Comparison of ENCODE assay signal across 7 mouse cellular contexts in genomic region chr9:35166144-35166797, GRCm38 (mm10). TPM values are rescaled to one million over a fixed set of nuclear protein-coding genes. Genes with fewer than 3 reads are reported as not detected.
DNase-seq lines count a peak whose midpoint lies in the region; ATAC-seq and TF ChIP-seq lines count a peak whose summit lies in the region.

No protein-coding gene starts in this region.

- peak; percentile 67 for ATAC-seq in erythroblast, adult 5-6 weeks (replicated peaks; ENCODE audit: low FRiP score, poor library complexity, severe bottlenecking)
- ATAC-seq in kidney, postnatal 0 days (replicated peaks; ENCODE audit: low FRiP score, low read depth): peak; percentile 65

- H3K4me1 ChIP-seq in E14TG2a.4 (replicated peaks; ENCODE audit: low read depth, low read length): peaks cover 17% of the 10 kb centered on the region
- no peaks in the 10 kb centered on the region for H3K4me1 ChIP-seq in kidney, postnatal 0 days (replicated peaks; ENCODE audit: insufficient read depth, low read length)
- H3K4me1 ChIP-seq in midbrain, embryonic 10.5 days: peaks cover 19% of the 10 kb centered on the region

- no peak overlapping the region for H3K27ac ChIP-seq in kidney, postnatal 0 days
- H3K27ac ChIP-seq in midbrain, embryonic 10.5 days (replicated peaks): peak overlapping the region; percentile 38; the same call in 1 of the 2 replicates

- DNase-seq in kidney, postnatal 0 days (ENCODE audit: low spot score): peak; percentile 87
- DNase-seq in midbrain, embryonic 10.5 days (ENCODE audit: low spot score): no peak
- no peak for DNase-seq in testis, postnatal 10 days (ENCODE audit: low spot score)
- no peak for DNase-seq in gastrocnemius, postnatal 4 days (ENCODE audit: low spot score in 2 of 2)

- peaks cover 9% of the 10 kb centered on the region for H3K79me2 ChIP-seq in C2C12 (ENCODE audit: control insufficient read depth, insufficient read depth)

- TF ChIP-seq CTCF in C2C12 (IDR thresholded peaks at IDR 0.05; ENCODE audit: control insufficient read depth, insufficient read depth, insufficient read length) (peak; percentile 19), E14TG2a.4 (conservative IDR thresholded peaks at IDR 0.05; ENCODE audit: low read length) (peak; percentile 40)
- peak; percentile 72 for TF ChIP-seq CTCF in kidney, postnatal 0 days (IDR thresholded peaks at IDR 0.05; ENCODE audit: low read depth)

- H3K9ac ChIP-seq in kidney, postnatal 0 days (ENCODE audit: low read depth, low read length): no peak overlapping the region

- H3K27me3 ChIP-seq in C2C12 (ENCODE audit: control insufficient read depth, insufficient read depth, insufficient read length) (no peaks in the 10 kb centered on the region), E14TG2a.4 (ENCODE audit: insufficient read depth, low read length) (no peaks in the 10 kb centered on the region)
- no peaks in the 10 kb centered on the region for H3K27me3 ChIP-seq in kidney, postnatal 0 days (ENCODE audit: insufficient read depth, low read length)
- H3K27me3 ChIP-seq in midbrain, embryonic 10.5 days (ENCODE audit: low read depth, poor library complexity, severe bottlenecking): no peaks in the 10 kb centered on the region

- 16% methylated on average over 3 of the region's 3 CpGs for WGBS in kidney, postnatal 0 days
- WGBS in midbrain, embryonic 10.5 days: 39% methylated on average over 3 of the region's 3 CpGs

- no peak overlapping the region for H3K4me2 ChIP-seq in kidney, postnatal 0 days (ENCODE audit: low read length)

- no peak overlapping the region for H3ac ChIP-seq in C2C12 (ENCODE audit: control insufficient read depth, insufficient read length, low read depth)

- H3K9me3 ChIP-seq in E14TG2a.4 (ENCODE audit: low read length): no peaks in the 10 kb centered on the region
- H3K9me3 ChIP-seq in kidney, postnatal 0 days (replicated peaks; ENCODE audit: low read length): no peaks in the 10 kb centered on the region
- no peaks in the 10 kb centered on the region for H3K9me3 ChIP-seq in midbrain, embryonic 10.5 days (replicated peaks)

- peaks cover 4% of the 10 kb centered on the region for H3K36me3 ChIP-seq in C2C12 (ENCODE audit: control insufficient read depth, insufficient read depth)
- H3K36me3 ChIP-seq in E14TG2a.4 (ENCODE audit: insufficient read depth, low read length): peaks cover 87% of the 10 kb centered on the region
- no peaks in the 10 kb centered on the region for H3K36me3 ChIP-seq in kidney, postnatal 0 days (ENCODE audit: insufficient read depth, low read length)
- peaks cover 53% of the 10 kb centered on the region for H3K36me3 ChIP-seq in midbrain, embryonic 10.5 days

- H3K79me3 ChIP-seq in C2C12 (ENCODE audit: low read depth): no peaks in the 10 kb centered on the region

- no peak overlapping the region for H3K4me3 ChIP-seq in C2C12 (ENCODE audit: insufficient read depth, poor library complexity, severe bottlenecking)
- no peak overlapping the region for H3K4me3 ChIP-seq in E14TG2a.4 (replicated peaks; ENCODE audit: low read length)
- H3K4me3 ChIP-seq in kidney, postnatal 0 days (replicated peaks; ENCODE audit: low read depth, low read length): no peak overlapping the region
- H3K4me3 ChIP-seq in midbrain, embryonic 10.5 days: no peak overlapping the region

TF ChIP-seq in C2C12, 6 proteins besides CTCF, POLR2A, EP300 and RAD21:
- TF ChIP-seq USF1 (IDR thresholded peaks at IDR 0.05; ENCODE audit: low read depth) (no peak), MYOG (IDR thresholded peaks at IDR 0.05; ENCODE audit: control insufficient read depth, extremely low read depth, insufficient read length) (no peak), FOSL1 (IDR thresholded peaks at IDR 0.05; ENCODE audit: insufficient read depth, low read length, poor library complexity, severe bottlenecking) (no peak), MYOD1 (IDR thresholded peaks at IDR 0.05; ENCODE audit: control insufficient read depth, insufficient read length, low read depth) (no peak), CEBPB (IDR thresholded peaks at IDR 0.05; ENCODE audit: low read depth) (no peak), MAX (IDR thresholded peaks at IDR 0.05) (no peak)

RNA-seq across cellular contexts. Expression of gene Dcps, which starts 9.6 kb away (rescaled TPM):
- polyA plus RNA-seq in C2C12 (2012; fragmentation: generic; extraction: Trizol): 74.7 TPM
- 6.1 and 7.5 TPM in 2 replicates for total RNA-seq in erythroblast, adult 5-6 weeks (2015; ENCODE audit: low replicate concordance)
- 7.4 and 8.3 TPM in 2 replicates for total RNA-seq in erythroblast, adult 5-6 weeks (2017; ENCODE audit: low replicate concordance)
- 64.6 and 66.7 TPM in 2 replicates for polyA plus RNA-seq in kidney, postnatal 0 days (2015; fragmentation: Nextera tagmentation; extraction: Ambion mirVana)
- polyA plus RNA-seq in midbrain, embryonic 10.5 days (2016; fragmentation: Nextera tagmentation; extraction: Ambion mirVana): 108 TPM in 2 replicates
- 10 to 100 TPM; 17.6 to 21.1 TPM for total RNA-seq in gastrocnemius, postnatal 4 days (2021)

RNA-seq across cellular contexts. Expression of gene Srpr, which starts 33.7 kb away (rescaled TPM):
- polyA plus RNA-seq in C2C12 (2012; fragmentation: generic; extraction: Trizol): 86.3 TPM
- 20.3 and 26.1 TPM in 2 replicates for total RNA-seq in erythroblast, adult 5-6 weeks (2015; ENCODE audit: low replicate concordance)
- total RNA-seq in erythroblast, adult 5-6 weeks (2017; ENCODE audit: low replicate concordance): 14.6 and 25.5 TPM in 2 replicates
- 130 and 139 TPM in 2 replicates for polyA plus RNA-seq in kidney, postnatal 0 days (2015; fragmentation: Nextera tagmentation; extraction: Ambion mirVana)
- 85.5 and 87.3 TPM in 2 replicates for polyA plus RNA-seq in midbrain, embryonic 10.5 days (2016; fragmentation: Nextera tagmentation; extraction: Ambion mirVana)
- total RNA-seq in gastrocnemius, postnatal 4 days (2021): 100 to 1,000 TPM; 113 to 118 TPM

RNA-seq across cellular contexts. Expression of gene Tirap, which starts 33.8 kb away (rescaled TPM):
- polyA plus RNA-seq in C2C12 (2012; fragmentation: generic; extraction: Trizol): 5.4 TPM
- total RNA-seq in erythroblast, adult 5-6 weeks (2015; ENCODE audit: low replicate concordance): 2.1 and 4.4 TPM in 2 replicates
- total RNA-seq in erythroblast, adult 5-6 weeks (2017; ENCODE audit: low replicate concordance): 2.2 and 4.5 TPM in 2 replicates
- polyA plus RNA-seq in kidney, postnatal 0 days (2015; fragmentation: Nextera tagmentation; extraction: Ambion mirVana): 7.4 and 10.2 TPM in 2 replicates
- 18.5 and 19.6 TPM in 2 replicates for polyA plus RNA-seq in midbrain, embryonic 10.5 days (2016; fragmentation: Nextera tagmentation; extraction: Ambion mirVana)
- total RNA-seq in gastrocnemius, postnatal 4 days (2021): 10 to 100 TPM; 11.0 to 11.6 TPM

RNA-seq across cellular contexts. Expression of gene Foxred1, which starts 44.6 kb away (rescaled TPM):
- polyA plus RNA-seq in C2C12 (2012; fragmentation: generic; extraction: Trizol): 14.4 TPM
- 4.8 and 9.0 TPM in 2 replicates for total RNA-seq in erythroblast, adult 5-6 weeks (2015; ENCODE audit: low replicate concordance)
- total RNA-seq in erythroblast, adult 5-6 weeks (2017; ENCODE audit: low replicate concordance): 7.3 and 10.7 TPM in 2 replicates
- polyA plus RNA-seq in kidney, postnatal 0 days (2015; fragmentation: Nextera tagmentation; extraction: Ambion mirVana): 36.8 and 40.9 TPM in 2 replicates
- 54.6 and 57.2 TPM in 2 replicates for polyA plus RNA-seq in midbrain, embryonic 10.5 days (2016; fragmentation: Nextera tagmentation; extraction: Ambion mirVana)
- 10 to 100 TPM; 33.9 to 39.8 TPM for total RNA-seq in gastrocnemius, postnatal 4 days (2021)

RNA-seq across cellular contexts. Expression of gene St3gal4, which starts 47.2 kb away (rescaled TPM):
- 31.1 TPM for polyA plus RNA-seq in C2C12 (2012; fragmentation: generic; extraction: Trizol)
- total RNA-seq in erythroblast, adult 5-6 weeks (2015; ENCODE audit: low replicate concordance): 8.6 and 18.6 TPM in 2 replicates
- total RNA-seq in erythroblast, adult 5-6 weeks (2017; ENCODE audit: low replicate concordance): 10.1 and 33.9 TPM in 2 replicates
- polyA plus RNA-seq in kidney, postnatal 0 days (2015; fragmentation: Nextera tagmentation; extraction: Ambion mirVana): 11.7 and 13.1 TPM in 2 replicates
- 10.7 and 11.2 TPM in 2 replicates for polyA plus RNA-seq in midbrain, embryonic 10.5 days (2016; fragmentation: Nextera tagmentation; extraction: Ambion mirVana)
- 10 to 100 TPM; 20.1 to 22.6 TPM for total RNA-seq in gastrocnemius, postnatal 4 days (2021)

Comparison
In these comparisons a context has a peak if more than half of its experiments do, and no peak if none do; other contexts are left out.
1. CTCF ChIP-seq: peak in every context shown above with its lines; median percentile 72 in kidney, postnatal 0 days; 40 in E14TG2a.4; 19 in C2C12.